In genomic region chr12:17450908-17451307, GRCm38 (mm10) we compare ENCODE assay signal across 24 mouse cellular contexts.
DNase-seq lines count a peak whose midpoint lies in the region; ATAC-seq lines count a peak whose summit lies in the region.
"Had no signal": no experiment of that assay in that cellular context is flagged by ENCODE, and none has a peak within 500 bp of the region (broad histone marks: within the 10 kb centered on the region; RNA-seq: fewer than 3 reads in every experiment).

No protein-coding gene starts in this region.

- no peak overlapping the region for H3K4me3 ChIP-seq in forebrain, embryonic 11.5 days (ENCODE audit: low read depth, low read length)
- no peak overlapping the region for H3K4me3 ChIP-seq in forebrain, embryonic 13.5 days
- H3K4me3 ChIP-seq in kidney, embryonic 14.5 days (ENCODE audit: low read length), result no peak overlapping the region
- H3K4me3 ChIP-seq: embryonic facial prominence, embryonic 13.5 days; embryonic facial prominence, embryonic 15.5 days; erythroblast, embryonic 14.5 days; forebrain, embryonic 10.5 days had no signal

- no peaks in the 10 kb centered on the region for H3K4me1 ChIP-seq in forebrain, embryonic 11.5 days (replicated peaks; ENCODE audit: control insufficient read depth, insufficient read depth, low read length)
- H3K4me1 ChIP-seq in forebrain, embryonic 13.5 days, result no peaks in the 10 kb centered on the region
- H3K4me1 ChIP-seq in kidney, embryonic 14.5 days (ENCODE audit: control insufficient read depth, insufficient read depth, low read length), result 0 out of 2 replicates have a peak, but pooled peaks cover 3% of the 10 kb centered on the region
- H3K4me1 ChIP-seq: embryonic facial prominence, embryonic 13.5 days; embryonic facial prominence, embryonic 15.5 days had no signal

- H3K27me3 ChIP-seq in forebrain, embryonic 11.5 days (ENCODE audit: control insufficient read depth, insufficient read depth, low read length), result no peaks in the 10 kb centered on the region
- no peaks in the 10 kb centered on the region for H3K27me3 ChIP-seq in forebrain, embryonic 13.5 days
- no peaks in the 10 kb centered on the region for H3K27me3 ChIP-seq in kidney, embryonic 14.5 days (ENCODE audit: control insufficient read depth, insufficient read depth, low read length)
- H3K27me3 ChIP-seq: embryonic facial prominence, embryonic 13.5 days; embryonic facial prominence, embryonic 15.5 days; Patski had no signal

- no peak overlapping the region for H3K9ac ChIP-seq in forebrain, embryonic 11.5 days (ENCODE audit: low read length)
- H3K9ac ChIP-seq in forebrain, embryonic 13.5 days, result no peak overlapping the region
- no peak overlapping the region for H3K9ac ChIP-seq in kidney, embryonic 14.5 days (ENCODE audit: low read depth, low read length)
- H3K9ac ChIP-seq: embryonic facial prominence, embryonic 13.5 days; embryonic facial prominence, embryonic 15.5 days had no signal

- H3K9me3 ChIP-seq in forebrain, embryonic 11.5 days (ENCODE audit: control insufficient read depth, low read length), result no peaks in the 10 kb centered on the region
- H3K9me3 ChIP-seq in forebrain, embryonic 13.5 days (replicated peaks), result no peaks in the 10 kb centered on the region
- no peaks in the 10 kb centered on the region for H3K9me3 ChIP-seq in kidney, embryonic 14.5 days (ENCODE audit: control insufficient read depth, low read length)
- H3K9me3 ChIP-seq: embryonic facial prominence, embryonic 13.5 days; embryonic facial prominence, embryonic 15.5 days; forebrain, embryonic 10.5 days; G1E had no signal

- no peaks in the 10 kb centered on the region for H3K36me3 ChIP-seq in forebrain, embryonic 11.5 days (ENCODE audit: control insufficient read depth, insufficient read depth, low read length)
- H3K36me3 ChIP-seq in forebrain, embryonic 13.5 days (ENCODE audit: poor library complexity, severe bottlenecking), result no peaks in the 10 kb centered on the region
- no peaks in the 10 kb centered on the region for H3K36me3 ChIP-seq in kidney, embryonic 14.5 days (ENCODE audit: control insufficient read depth, insufficient read depth, low read length)
- H3K36me3 ChIP-seq: embryonic facial prominence, embryonic 13.5 days; embryonic facial prominence, embryonic 15.5 days; forebrain, embryonic 10.5 days; G1E had no signal

- no peak for ATAC-seq in forebrain, embryonic 11.5 days (replicated peaks; ENCODE audit: low FRiP score)
- ATAC-seq in forebrain, embryonic 13.5 days, result no peak
- ATAC-seq in activated CD4-positive, CD25-positive, alpha-beta regulatory T cell, adult 4 months, result peak; percentile 57
- no peak for ATAC-seq in kidney, embryonic 14.5 days (ENCODE audit: low FRiP score, low TSS enrichment)
- ATAC-seq: forebrain, embryonic 14.5 days; forebrain, embryonic 16.5 days had no signal

- H3K27ac ChIP-seq in forebrain, embryonic 11.5 days (ENCODE audit: low read depth, low read length), result no peak overlapping the region
- no peak overlapping the region for H3K27ac ChIP-seq in forebrain, embryonic 13.5 days
- H3K27ac ChIP-seq in kidney, embryonic 14.5 days (ENCODE audit: low read depth, low read length), result no peak overlapping the region
- H3K27ac ChIP-seq: embryonic facial prominence, embryonic 13.5 days; embryonic facial prominence, embryonic 15.5 days; forebrain, embryonic 10.5 days had no signal

- H3K4me2 ChIP-seq in forebrain, embryonic 11.5 days (ENCODE audit: low read depth, low read length, severe bottlenecking), result no peak overlapping the region
- no peak overlapping the region for H3K4me2 ChIP-seq in forebrain, embryonic 13.5 days
- H3K4me2 ChIP-seq in kidney, embryonic 14.5 days (replicated peaks; ENCODE audit: low read depth, low read length), result no peak overlapping the region
- H3K4me2 ChIP-seq: embryonic facial prominence, embryonic 13.5 days; embryonic facial prominence, embryonic 15.5 days had no signal

- 68% methylated on average over 4 of the region's 4 CpGs for WGBS in forebrain, embryonic 11.5 days
- 69% methylated on average over 4 of the region's 4 CpGs for WGBS in forebrain, embryonic 13.5 days
- WGBS in kidney, embryonic 14.5 days, result 81% methylated on average over 4 of the region's 4 CpGs

- DNase-seq in forebrain, embryonic 11.5 days (ENCODE audit: low spot score), result peak; percentile 16
- no peak for DNase-seq in thymus, postnatal 36 days
- DNase-seq: adrenal gland, adult 2 months; adrenal gland, postnatal 10 days; adrenal gland, postnatal 25 days; B cell, adult 2 months; cerebellum, adult 11 months; cerebellum, adult 18-20 months; cerebellum, adult 8-10 months; cerebellum, adult 9-11 months; cerebellum, postnatal 14 days; cerebellum, postnatal 36 days; embryo, embryonic 11 days had no signal
